Mouse (Mus musculus) ZHBTc4 (cell line): ENCODE data around the gene Ptprt.

Source experiments
- DNase-seq: peaks from one replicate; pipeline ENCODE4 v3.0.0-alpha.2; 2011; ENCODE audit warnings: low read depth, low spot score

The Ptprt gene

GRCm38 (mm10) chr2:162413073-162413812 lies 247.7 kb downstream of the Ptprt start:
- no peak for DNase-seq

GRCm38 (mm10) chr2:162411014-162411413 lies 249.9 kb downstream of the Ptprt start:
- no peak for DNase-seq

- DNase-seq, result no peak
These were observed 251.7 kb downstream of the Ptprt start for GRCm38 (mm10) chr2:162409245-162409644.

GRCm38 (mm10) chr2:162401316-162402100 lies 259.4 kb downstream of the Ptprt start:
- DNase-seq, result no peak

GRCm38 (mm10) chr2:162394601-162395000 lies 266.3 kb downstream of the Ptprt start:
- DNase-seq, result no peak

- no peak for DNase-seq
These were observed 269.1 kb downstream of the Ptprt start for GRCm38 (mm10) chr2:162391834-162392233.

GRCm38 (mm10) chr2:162377309-162377708 lies 283.6 kb downstream of the Ptprt start:
- no peak for DNase-seq

- no peak for DNase-seq
These were observed 311.9 kb downstream of the Ptprt start for GRCm38 (mm10) chr2:162349047-162349446.

- DNase-seq, result no peak
These were observed 319.1 kb downstream of the Ptprt start for GRCm38 (mm10) chr2:162341846-162342245.

- no peak for DNase-seq
These were observed 320.7 kb downstream of the Ptprt start for GRCm38 (mm10) chr2:162340231-162340630.

- no peak for DNase-seq
These were observed 328.8 kb downstream of the Ptprt start for GRCm38 (mm10) chr2:162332066-162332683.

- DNase-seq, result no peak
These were observed 331.5 kb downstream of the Ptprt start for GRCm38 (mm10) chr2:162329430-162329829.

- no peak for DNase-seq
These were observed 338.5 kb downstream of the Ptprt start for GRCm38 (mm10) chr2:162322411-162322810.

- no peak for DNase-seq
These were observed 353.0 kb downstream of the Ptprt start for GRCm38 (mm10) chr2:162307996-162308395.

GRCm38 (mm10) chr2:162294070-162294469 lies 366.9 kb downstream of the Ptprt start:
- DNase-seq, result no peak

- DNase-seq, result no peak
These were observed 378.3 kb downstream of the Ptprt start for GRCm38 (mm10) chr2:162282606-162283005.

- DNase-seq, result no peak
These were observed 378.8 kb downstream of the Ptprt start for GRCm38 (mm10) chr2:162282121-162282520.

- peak; percentile 3 for DNase-seq
These were observed 387.1 kb downstream of the Ptprt start for GRCm38 (mm10) chr2:162273826-162274225.

- DNase-seq, result no peak
These were observed 409.7 kb downstream of the Ptprt start for GRCm38 (mm10) chr2:162251272-162251671.

- DNase-seq, result no peak
These were observed 412.7 kb downstream of the Ptprt start for GRCm38 (mm10) chr2:162248296-162248695.

- DNase-seq, result no peak
These were observed 438.5 kb downstream of the Ptprt start for GRCm38 (mm10) chr2:162222476-162222875.

- DNase-seq, result no peak
These were observed 440.4 kb downstream of the Ptprt start for GRCm38 (mm10) chr2:162220586-162220985.
